Mouse (Mus musculus): ENCODE data around the gene Tcf20.

- TF ChIP-seq CTCF (conservative IDR thresholded peaks at IDR 0.05; ENCODE audit: low read length) (0 out of 2 replicates have a peak, but pooled peaks have one; percentile 7), POU5F1 (IDR thresholded peaks at IDR 0.05; ENCODE audit: borderline replicate concordance, low read length) (no peak)
These were observed 82.0 kb downstream of the Tcf20 start for GRCm38 (mm10) chr15:82905431-82906395.
